ENCODE assay signal across 19 mouse cellular contexts in the genomic region with DNA sequence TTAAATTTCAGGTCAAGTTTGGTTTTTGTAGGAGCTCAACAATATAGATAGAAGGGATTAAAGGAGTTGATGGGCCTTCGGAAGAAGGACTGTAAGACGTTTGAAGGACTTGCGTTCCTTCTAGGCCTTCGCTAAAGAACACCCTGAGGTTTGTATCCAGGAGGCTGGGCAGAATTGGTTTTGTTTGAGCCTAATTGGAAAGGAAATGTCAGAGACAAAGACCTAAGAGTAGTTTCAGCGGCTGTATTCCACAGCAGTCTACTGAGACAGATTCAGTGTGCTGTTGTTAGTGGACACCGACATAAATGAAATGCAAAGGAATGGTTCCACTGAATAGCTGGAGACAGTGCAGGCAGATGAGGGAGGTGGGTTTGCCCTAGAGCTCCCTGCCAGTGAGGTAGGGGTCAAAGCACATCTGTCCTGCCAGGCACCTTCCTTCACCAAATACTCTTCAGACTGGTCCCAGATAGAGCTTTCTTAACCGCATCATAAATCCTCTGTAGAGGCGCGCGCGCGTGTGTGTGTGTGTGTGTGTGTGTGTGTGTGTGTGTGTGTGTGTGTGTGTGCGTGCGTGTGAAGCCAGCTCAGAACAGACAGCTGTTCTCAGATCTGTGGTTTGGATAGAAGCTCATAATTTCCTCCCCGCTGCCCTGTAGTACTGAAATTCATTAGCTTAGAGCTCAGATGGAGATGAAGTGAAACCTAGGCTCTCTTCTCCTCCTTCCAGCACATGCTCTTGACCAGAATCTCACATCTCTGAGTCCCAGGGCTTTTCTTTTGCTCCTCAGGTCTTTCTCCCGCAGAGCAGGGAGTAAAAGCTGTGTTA.
DNase-seq lines count a peak whose midpoint lies in the region; ATAC-seq and TF ChIP-seq lines count a peak whose summit lies in the region.
"Had no signal": no experiment of that assay in that cellular context is flagged by ENCODE, and none has a peak within 500 bp of the region (broad histone marks: within the 10 kb centered on the region; RNA-seq: fewer than 3 reads in every experiment).

No protein-coding gene starts in this region.

- peak; percentile 43 for DNase-seq in kidney, postnatal 0 days (ENCODE audit: low spot score)
- DNase-seq in kidney, postnatal 10 days = no peak
- DNase-seq in thymus, postnatal 4 days = peak; percentile 14
- DNase-seq in thymus, postnatal 10 days (ENCODE audit: low spot score in 2 of 2) = no peak
- no peak for DNase-seq in liver
- no peak for DNase-seq in spleen, adult 12 weeks (ENCODE audit: low spot score)
- DNase-seq: adrenal gland, postnatal 10 days; cerebellum, adult 11 months; heart, adult 18-20 months; liver, embryonic 13.5 days; spleen, adult 18-20 months; thymus, postnatal 36 days had no signal

- H3K9me3 ChIP-seq in kidney, postnatal 0 days (replicated peaks; ENCODE audit: low read length) = no peaks in the 10 kb centered on the region
- H3K9me3 ChIP-seq: hindbrain, embryonic 10.5 days; liver, embryonic 13.5 days; lung, embryonic 15.5 days had no signal

- no peak overlapping the region; the same call in 1 of the 2 replicates for H3K27ac ChIP-seq in kidney, postnatal 0 days
- H3K27ac ChIP-seq: embryonic facial prominence, embryonic 12.5 days; hindbrain, embryonic 10.5 days; liver, embryonic 13.5 days; lung, embryonic 15.5 days had no signal

- no peak overlapping the region for H3K9ac ChIP-seq in kidney, postnatal 0 days (ENCODE audit: low read depth, low read length)
- H3K9ac ChIP-seq: embryonic facial prominence, embryonic 12.5 days; liver, embryonic 13.5 days; lung, embryonic 15.5 days had no signal

- no peaks in the 10 kb centered on the region for H3K36me3 ChIP-seq in kidney, postnatal 0 days (ENCODE audit: insufficient read depth, low read length)
- H3K36me3 ChIP-seq: embryonic facial prominence, embryonic 12.5 days; hindbrain, embryonic 10.5 days; liver, embryonic 13.5 days; lung, embryonic 15.5 days had no signal

- no peak for TF ChIP-seq CTCF in kidney, postnatal 0 days (IDR thresholded peaks at IDR 0.05; ENCODE audit: low read depth)

- 59% methylated on average over 16 of the region's 16 CpGs for WGBS in kidney, postnatal 0 days

- no peak overlapping the region for H3K4me3 ChIP-seq in kidney, postnatal 0 days (replicated peaks; ENCODE audit: low read depth, low read length)
- H3K4me3 ChIP-seq: embryonic facial prominence, embryonic 12.5 days; hindbrain, embryonic 10.5 days; liver, embryonic 13.5 days; lung, embryonic 15.5 days had no signal

- H3K4me2 ChIP-seq in kidney, postnatal 0 days (ENCODE audit: low read length) = no peak overlapping the region
- H3K4me2 ChIP-seq: embryonic facial prominence, embryonic 12.5 days; liver, embryonic 13.5 days; lung, embryonic 15.5 days had no signal

- H3K27me3 ChIP-seq in kidney, postnatal 0 days (ENCODE audit: insufficient read depth, low read length) = no peaks in the 10 kb centered on the region
- H3K27me3 ChIP-seq: embryonic facial prominence, embryonic 12.5 days; liver, embryonic 13.5 days; lung, embryonic 15.5 days had no signal

- no peaks in the 10 kb centered on the region for H3K4me1 ChIP-seq in kidney, postnatal 0 days (replicated peaks; ENCODE audit: insufficient read depth, low read length)
- H3K4me1 ChIP-seq: embryonic facial prominence, embryonic 12.5 days; liver, embryonic 13.5 days; lung, embryonic 15.5 days had no signal

- no peak for ATAC-seq in kidney, postnatal 0 days (replicated peaks; ENCODE audit: low FRiP score, low read depth)
- peak; percentile 76 for ATAC-seq in hematopoietic stem cell, adult 5-6 weeks (replicated peaks in 1 of 2; ENCODE audit: insufficient read depth in 1 of 2, low FRiP score in 2 of 2, low TSS enrichment in 1 of 2, low read depth in 1 of 2, poor library complexity in 2 of 2, severe bottlenecking in 2 of 2)
- ATAC-seq: forebrain, embryonic 16.5 days; inflammation-experienced regulatory T-cells, adult 6 months; midbrain, embryonic 16.5 days had no signal

Comparison
In these comparisons a context has a peak if more than half of its experiments do, and no peak if none do; other contexts are left out.
1. DNase-seq: peak in kidney, postnatal 0 days (single experiment) and thymus, postnatal 4 days (single experiment); none in kidney, postnatal 10 days (single experiment), thymus, postnatal 10 days (0 of 2), liver (single experiment) and spleen, adult 12 weeks (single experiment).